Mouse (Mus musculus) layer of hippocampus, adult 2 months (tissue): ENCODE results near the gene Tfdp2. TPM values are rescaled to one million over a fixed set of nuclear protein-coding genes. Genes with fewer than 3 reads are reported as not detected.

Experiments
- DNase-seq, 2 experiments: peaks; one replicate each; pipeline ENCODE4 v3.0.0; 2022; ENCODE audit warnings: low spot score in 2 of 2
- H3K27ac ChIP-seq: fragments of 200-600 bp; 2 replicates; pipeline ENCODE4 v1.8.1; 2022
- H3K4me3 ChIP-seq: fragments of 200-600 bp; 2 replicates; pipeline ENCODE4 v1.8.1; 2022; ENCODE audit warnings: mild to moderate bottlenecking
- CTCF ChIP-seq: fragments of 200-600 bp; conservative IDR thresholded peaks from 2 replicates; pipeline ENCODE4 v1.8.1; 2022; ENCODE audit warnings: antibody characterized with exemption, mild to moderate bottlenecking, moderate library complexity
- total RNA-seq, 2 experiments: library from RNA; stranded (reverse); gene quantifications; 2 replicates each; pipeline ENCODE4 v1.2.3; 2021

Tfdp2 gene
- total RNA-seq, 2 experiments from 2014 or later, result 42.7 to 46.1 TPM

DNA sequence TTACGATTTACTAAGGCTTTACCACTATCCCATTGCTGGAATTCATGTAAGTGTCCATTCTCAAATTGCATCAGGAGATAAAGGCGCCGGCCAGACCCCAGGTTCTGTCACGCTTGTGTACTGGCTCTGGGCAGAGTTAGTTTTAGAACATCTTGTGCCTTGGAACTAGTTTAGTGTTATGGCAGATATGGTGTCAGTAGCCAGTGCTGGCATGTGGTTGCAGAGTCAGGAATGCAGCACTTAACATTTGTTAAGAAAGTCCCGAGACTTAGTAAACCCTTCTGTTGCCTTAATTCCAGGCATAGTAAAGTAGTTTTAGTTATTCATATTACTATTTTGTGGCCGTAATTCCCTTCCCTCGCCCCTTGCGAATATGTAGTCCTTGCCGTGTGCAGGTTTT, 1.7 kb downstream of the Tfdp2 start:
- DNase-seq, result no peak
- Histone ChIP-seq H3K4me3 (peak overlapping the region; percentile 76; the same call in 1 of the 2 replicates), H3K27ac (peak overlapping the region; percentile 96; the same call in 1 of the 2 replicates)
- TF ChIP-seq CTCF, result no peak

DNA sequence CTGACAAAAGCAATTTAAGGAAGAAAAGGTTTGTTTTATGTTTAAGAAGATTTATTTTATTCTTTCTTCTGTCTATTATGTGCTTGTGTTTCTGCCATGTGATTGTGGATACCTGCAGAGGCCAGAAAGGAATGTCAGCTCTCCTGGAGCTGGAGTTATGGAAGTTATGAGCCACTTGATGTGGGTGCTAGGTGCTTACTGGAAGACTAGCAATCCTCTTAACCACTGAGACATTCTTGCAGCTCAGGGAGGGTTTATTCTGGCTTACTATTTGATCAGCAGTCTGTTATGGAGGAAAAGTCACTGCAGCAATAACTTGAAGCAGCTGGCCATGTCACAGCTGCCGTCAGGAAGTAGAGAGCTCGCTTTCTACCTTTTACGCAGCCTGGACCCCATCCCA, 7.6 kb downstream of the Tfdp2 start:
- Histone ChIP-seq H3K27ac (no peak overlapping the region), H3K4me3 (no peak overlapping the region)
- no peak for DNase-seq
- TF ChIP-seq CTCF, result no peak

GRCm38 (mm10) chr9:96207428-96207827, 11.4 kb downstream of the Tfdp2 start:
- TF ChIP-seq CTCF, result no peak
- DNase-seq, result no peak
- Histone ChIP-seq H3K4me3 (no peak overlapping the region), H3K27ac (no peak overlapping the region)

DNA sequence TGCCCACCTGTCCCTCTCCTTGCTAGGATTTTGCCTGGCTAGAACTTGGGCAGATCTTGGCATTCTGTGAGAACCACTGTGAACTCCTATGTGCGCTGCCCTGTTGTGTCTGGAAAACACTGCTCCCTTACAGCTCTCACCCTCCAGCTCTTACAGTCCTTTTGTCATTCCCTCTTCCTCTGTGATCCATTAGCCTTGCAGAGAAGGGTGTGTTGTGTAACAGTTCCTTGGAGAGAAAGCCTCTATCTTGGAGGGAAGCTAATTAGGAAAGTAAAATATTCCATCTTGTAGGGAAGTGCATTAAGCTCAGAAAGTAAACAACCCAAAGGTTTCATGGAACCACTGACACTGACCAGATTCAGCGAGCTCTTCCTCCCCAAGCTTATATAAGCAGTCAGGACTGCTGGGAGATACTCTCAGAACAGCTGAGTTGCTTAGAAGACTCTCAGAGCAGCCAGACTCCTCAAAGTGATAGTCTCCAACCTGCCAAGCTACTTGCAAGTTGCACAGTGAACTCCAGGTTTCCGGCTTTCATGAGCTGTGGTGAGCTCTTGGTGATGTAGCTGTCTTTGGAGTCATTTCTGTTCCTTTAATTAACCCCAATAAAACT, 17.1 kb downstream of the Tfdp2 start:
- TF ChIP-seq CTCF, result no peak
- no peak overlapping the region for H3K4me3 ChIP-seq
- DNase-seq, result no peak
- no peak overlapping the region for H3K27ac ChIP-seq

DNA sequence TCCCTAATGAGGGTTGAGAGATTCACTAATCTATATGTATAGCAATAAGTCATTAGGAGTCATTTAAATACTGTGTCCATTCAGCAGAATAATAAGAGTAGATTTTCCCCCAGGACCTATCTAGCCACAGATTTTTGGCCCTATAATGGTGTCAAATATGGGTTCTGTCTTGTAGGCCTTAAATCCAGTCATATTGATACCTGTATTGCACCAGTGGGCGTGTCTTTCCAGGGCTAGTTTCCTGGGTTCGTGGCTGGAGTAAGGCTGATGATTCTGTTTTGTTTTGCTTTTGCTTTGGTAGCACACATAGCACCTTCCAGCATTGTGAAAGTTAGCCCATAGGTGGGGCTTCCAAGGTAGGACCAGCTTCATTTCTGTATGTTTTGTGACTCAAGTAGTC, 18.1 kb downstream of the Tfdp2 start:
- no peak for TF ChIP-seq CTCF
- no peak overlapping the region for H3K4me3 ChIP-seq
- no peak overlapping the region for H3K27ac ChIP-seq
- DNase-seq, result no peak

- no peak for DNase-seq
- Histone ChIP-seq H3K4me3 (no peak overlapping the region), H3K27ac (no peak overlapping the region)
- no peak for TF ChIP-seq CTCF
Measured at GRCm38 (mm10) chr9:96217299-96217698, 21.2 kb downstream of the Tfdp2 start.

DNA sequence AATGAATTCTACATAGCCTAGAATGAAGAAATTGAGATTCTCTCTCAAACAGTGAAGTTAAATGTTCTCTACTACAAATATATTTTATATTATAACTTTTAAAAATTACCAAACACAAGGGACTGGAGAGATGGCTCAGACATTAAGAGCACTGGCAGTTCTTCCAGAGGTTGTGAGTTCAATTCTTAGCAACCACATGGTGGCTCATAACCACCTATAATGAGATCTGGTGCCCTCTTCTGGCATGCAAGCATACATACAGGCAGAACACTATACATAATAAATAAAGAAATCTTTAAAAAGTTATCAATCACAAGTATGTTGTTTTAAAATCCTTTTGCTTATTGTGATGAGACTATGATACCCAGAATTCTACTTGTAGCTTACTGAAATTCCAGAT, 21.7 kb downstream of the Tfdp2 start:
- no peak overlapping the region for H3K4me3 ChIP-seq
- DNase-seq, result no peak
- H3K27ac ChIP-seq, result no peak overlapping the region
- peak; percentile 60 for TF ChIP-seq CTCF

GRCm38 (mm10) chr9:96219114-96219669, 23.1 kb downstream of the Tfdp2 start:
- Histone ChIP-seq H3K27ac (no peak overlapping the region), H3K4me3 (no peak overlapping the region)
- DNase-seq, result no peak
- no peak for TF ChIP-seq CTCF

DNA sequence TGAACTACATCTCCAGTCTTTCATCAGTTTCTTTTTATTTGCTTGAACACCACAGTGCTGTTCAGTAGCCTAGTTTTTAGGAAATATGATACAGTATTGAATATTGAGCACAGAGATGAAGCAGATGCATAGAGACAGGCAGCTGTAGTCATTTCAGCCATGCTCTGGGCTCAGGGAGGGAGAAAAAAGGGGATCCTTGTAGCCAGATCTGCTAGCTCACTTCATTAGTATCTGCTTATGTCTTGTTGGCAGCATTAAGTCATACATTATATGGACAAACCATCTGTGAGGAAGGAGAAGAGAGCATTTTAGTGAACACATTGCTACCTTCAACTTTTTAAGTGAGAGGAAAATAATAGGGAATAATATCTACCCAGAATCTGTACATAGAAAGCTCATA, 24.3 kb downstream of the Tfdp2 start:
- Histone ChIP-seq H3K27ac (no peak overlapping the region), H3K4me3 (no peak overlapping the region)
- no peak for TF ChIP-seq CTCF
- DNase-seq, result no peak

- no peak for DNase-seq
- no peak for TF ChIP-seq CTCF
- no peak overlapping the region for H3K27ac ChIP-seq
- no peak overlapping the region for H3K4me3 ChIP-seq
Measured at GRCm38 (mm10) chr9:96223302-96223701, 27.2 kb downstream of the Tfdp2 start.

GRCm38 (mm10) chr9:96228285-96228684, 32.2 kb downstream of the Tfdp2 start:
- Histone ChIP-seq H3K27ac (no peak overlapping the region), H3K4me3 (no peak overlapping the region)
- no peak for DNase-seq
- TF ChIP-seq CTCF, result no peak

DNA sequence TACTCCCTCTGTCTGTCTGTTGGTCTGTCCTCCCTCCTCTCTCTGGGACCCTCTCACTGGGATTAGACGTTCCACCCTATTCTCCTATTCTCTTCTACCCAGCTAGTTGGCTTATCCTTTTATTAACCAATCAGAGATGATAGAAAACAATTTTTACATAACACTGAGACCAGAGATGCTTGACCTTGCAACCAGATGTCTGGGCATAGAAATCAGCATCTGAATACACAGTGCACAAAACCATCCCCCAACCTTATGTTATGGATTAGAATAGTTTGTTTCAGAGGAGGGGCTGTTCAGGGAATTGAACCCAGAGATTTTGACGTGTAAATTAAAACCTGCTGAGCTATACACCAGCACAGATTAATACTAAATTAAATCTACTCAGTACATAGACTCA, 34.2 kb downstream of the Tfdp2 start:
- TF ChIP-seq CTCF, result no peak
- DNase-seq, result no peak
- Histone ChIP-seq H3K27ac (no peak overlapping the region), H3K4me3 (no peak overlapping the region)

DNA sequence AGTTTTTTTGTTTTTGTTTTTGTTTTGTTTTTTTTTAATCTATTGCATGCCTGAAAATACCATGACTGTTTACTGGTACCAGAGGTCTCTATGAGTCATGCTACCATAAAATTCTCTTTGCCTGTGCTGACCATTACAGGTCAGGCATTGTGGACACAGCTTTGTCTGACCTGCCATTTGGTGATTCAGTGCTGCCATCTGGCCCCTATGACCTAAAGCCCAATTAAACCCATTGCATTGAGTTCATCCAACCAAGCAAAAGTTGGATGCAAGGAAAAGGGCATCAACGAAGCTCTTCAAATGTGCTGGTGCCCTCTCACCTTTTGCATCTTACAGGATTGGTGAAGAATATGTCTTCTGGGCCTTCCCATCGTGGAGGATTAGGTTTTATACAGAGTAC, 39.4 kb downstream of the Tfdp2 start:
- Histone ChIP-seq H3K4me3 (no peak overlapping the region), H3K27ac (no peak overlapping the region)
- no peak for DNase-seq
- no peak for TF ChIP-seq CTCF

GRCm38 (mm10) chr9:96237391-96237790, 41.3 kb downstream of the Tfdp2 start:
- no peak for DNase-seq
- Histone ChIP-seq H3K4me3 (no peak overlapping the region), H3K27ac (no peak overlapping the region)
- no peak for TF ChIP-seq CTCF
